Mouse (Mus musculus): Measurements from ENCODE around the gene C1qtnf4. TPM values are rescaled to one million over a fixed set of nuclear protein-coding genes. Genes with fewer than 3 reads are reported as not detected.

C1qtnf4 gene
- polyA plus RNA-seq, 1 experiment, result not detected

DNA sequence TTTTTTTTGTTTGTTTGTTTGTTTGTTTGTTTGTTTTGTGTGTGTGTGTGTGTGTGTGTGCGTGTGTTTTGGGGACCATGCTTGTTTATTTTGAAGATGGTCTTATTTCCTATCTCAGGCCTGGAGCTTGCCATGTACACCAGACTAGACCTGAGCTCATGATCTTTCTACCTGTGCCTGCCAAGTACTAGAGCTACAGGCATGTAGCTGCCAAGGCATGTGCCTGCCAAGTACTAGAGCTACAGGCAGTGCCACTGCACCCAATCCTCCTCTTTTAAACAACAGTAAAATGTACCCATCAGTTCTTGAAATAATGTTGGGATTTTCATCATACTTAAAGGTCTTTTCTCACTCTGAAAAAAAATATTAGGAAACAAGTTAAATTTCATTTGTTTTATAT, 11.6 kb upstream of the C1qtnf4 start:
- no peak overlapping the region for H3K27ac ChIP-seq (ENCODE audit: control insufficient read depth, insufficient read depth, low read depth, low read length, poor library complexity)
- no peaks in the 10 kb centered on the region; the same call in 1 of the 2 replicates for H3K4me1 ChIP-seq (ENCODE audit: control insufficient read depth, insufficient read depth, low read length)
- no peak for TF ChIP-seq POLR2A (IDR thresholded peaks at IDR 0.05; ENCODE audit: borderline replicate concordance, control insufficient read depth, low read depth, low read length)
- no peak for TF ChIP-seq CTCF (IDR thresholded peaks at IDR 0.05; ENCODE audit: control insufficient read depth, insufficient read depth, low read length)
- WGBS, result 82% methylated on average over 1 of the region's 1 CpGs
- no peak overlapping the region for H3K4me3 ChIP-seq (replicated peaks; ENCODE audit: control insufficient read depth, low read depth, low read length)

DNA sequence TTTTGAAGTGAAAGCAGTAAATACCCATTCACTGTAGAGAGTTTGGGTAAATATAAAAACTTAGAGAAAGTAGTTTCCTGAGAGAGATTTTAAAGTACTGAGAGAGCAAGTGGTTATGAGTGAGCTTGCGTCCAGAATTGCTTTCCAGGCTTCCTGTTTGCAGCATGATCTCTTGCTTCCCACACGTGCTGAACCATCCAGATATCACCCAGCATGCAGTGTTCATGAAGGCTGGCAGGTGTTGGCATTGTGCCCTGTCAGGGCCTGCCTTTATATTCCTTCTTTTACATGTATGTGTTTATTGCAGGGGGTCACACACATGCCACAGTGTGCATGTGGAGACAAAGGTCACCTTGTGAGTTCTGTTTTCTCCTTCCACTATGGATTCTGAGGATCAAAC, 10.4 kb upstream of the C1qtnf4 start:
- no peak overlapping the region for H3K27ac ChIP-seq (ENCODE audit: control insufficient read depth, insufficient read depth, low read depth, low read length, poor library complexity)
- no peak for TF ChIP-seq POLR2A (IDR thresholded peaks at IDR 0.05; ENCODE audit: borderline replicate concordance, control insufficient read depth, low read depth, low read length)
- TF ChIP-seq CTCF (IDR thresholded peaks at IDR 0.05; ENCODE audit: control insufficient read depth, insufficient read depth, low read length), result no peak
- WGBS, result 27% methylated on average over 2 of the region's 2 CpGs
- H3K4me1 ChIP-seq (ENCODE audit: control insufficient read depth, insufficient read depth, low read length), result no peaks in the 10 kb centered on the region; the same call in 1 of the 2 replicates
- no peak overlapping the region for H3K4me3 ChIP-seq (replicated peaks; ENCODE audit: control insufficient read depth, low read depth, low read length)

DNA sequence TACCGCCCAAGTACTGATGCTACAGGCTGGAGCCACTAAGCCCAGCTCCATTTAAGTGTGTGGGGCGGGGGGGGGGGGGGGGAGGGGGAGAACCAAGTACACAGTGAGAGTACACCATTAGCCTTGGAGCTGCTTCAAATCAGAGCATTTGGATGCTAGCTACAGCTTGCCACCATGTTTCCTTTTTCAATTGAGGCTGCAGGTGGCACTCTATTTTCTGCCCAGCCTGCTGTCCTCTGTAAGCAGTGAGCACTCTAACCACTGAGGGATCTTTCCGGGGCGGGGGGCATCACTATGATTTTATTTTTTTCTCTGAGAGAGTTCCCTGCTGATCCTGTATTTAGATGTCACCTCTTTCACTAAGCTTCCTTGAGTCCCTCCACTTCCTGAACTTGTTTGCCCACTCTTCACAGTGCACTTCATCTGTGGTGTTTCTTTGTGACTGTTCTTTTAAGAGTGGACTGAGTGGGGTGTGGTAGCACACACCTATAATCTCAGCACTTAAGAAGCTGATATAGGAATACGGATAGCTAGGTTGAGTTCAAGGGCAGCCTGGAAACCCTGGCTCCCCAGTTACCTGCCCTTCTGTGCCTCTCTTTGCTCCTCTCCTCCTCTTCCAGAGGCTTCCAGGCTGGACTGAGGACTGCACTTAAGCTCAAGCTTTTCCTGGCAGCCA, 7.9 kb upstream of the C1qtnf4 start:
- Histone ChIP-seq H3K4me1 (ENCODE audit: control insufficient read depth, insufficient read depth, low read length) (no peaks in the 10 kb centered on the region; the same call in 1 of the 2 replicates), H3K4me3 (replicated peaks; ENCODE audit: control insufficient read depth, low read depth, low read length) (no peak overlapping the region), H3K27ac (ENCODE audit: control insufficient read depth, insufficient read depth, low read depth, low read length, poor library complexity) (no peak overlapping the region)
- TF ChIP-seq POLR2A (IDR thresholded peaks at IDR 0.05; ENCODE audit: borderline replicate concordance, control insufficient read depth, low read depth, low read length), result no peak
- TF ChIP-seq CTCF (IDR thresholded peaks at IDR 0.05; ENCODE audit: control insufficient read depth, insufficient read depth, low read length), result no peak
- 65% methylated on average over 5 of the region's 5 CpGs for WGBS

DNA sequence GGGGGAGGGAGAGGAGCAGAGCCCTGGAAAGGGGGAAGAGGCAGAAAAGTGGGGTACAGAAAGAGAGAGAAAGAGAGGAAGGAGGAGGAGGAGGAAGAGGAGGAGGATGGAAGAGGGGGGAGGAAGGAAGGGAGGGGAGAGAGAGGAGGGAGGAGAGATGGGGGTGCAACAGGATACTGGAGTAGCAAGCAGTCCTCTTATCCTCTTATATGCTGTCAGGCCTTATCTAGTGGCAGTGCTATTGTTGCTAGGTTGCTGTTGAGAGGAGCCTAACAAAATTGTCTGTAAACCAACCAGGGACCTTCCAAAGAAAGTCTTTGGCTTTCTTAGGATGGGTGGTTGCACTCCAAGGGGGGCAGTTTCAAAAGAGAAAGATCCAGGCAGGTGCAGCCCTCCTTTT, 6.2 kb upstream of the C1qtnf4 start:
- H3K4me3 ChIP-seq (replicated peaks; ENCODE audit: control insufficient read depth, low read depth, low read length), result no peak overlapping the region
- no peaks in the 10 kb centered on the region; the same call in 1 of the 2 replicates for H3K4me1 ChIP-seq (ENCODE audit: control insufficient read depth, insufficient read depth, low read length)
- no peak overlapping the region for H3K27ac ChIP-seq (ENCODE audit: control insufficient read depth, insufficient read depth, low read depth, low read length, poor library complexity)
- TF ChIP-seq CTCF (IDR thresholded peaks at IDR 0.05; ENCODE audit: control insufficient read depth, insufficient read depth, low read length) (no peak), POLR2A (IDR thresholded peaks at IDR 0.05; ENCODE audit: borderline replicate concordance, control insufficient read depth, low read depth, low read length) (no peak)

DNA sequence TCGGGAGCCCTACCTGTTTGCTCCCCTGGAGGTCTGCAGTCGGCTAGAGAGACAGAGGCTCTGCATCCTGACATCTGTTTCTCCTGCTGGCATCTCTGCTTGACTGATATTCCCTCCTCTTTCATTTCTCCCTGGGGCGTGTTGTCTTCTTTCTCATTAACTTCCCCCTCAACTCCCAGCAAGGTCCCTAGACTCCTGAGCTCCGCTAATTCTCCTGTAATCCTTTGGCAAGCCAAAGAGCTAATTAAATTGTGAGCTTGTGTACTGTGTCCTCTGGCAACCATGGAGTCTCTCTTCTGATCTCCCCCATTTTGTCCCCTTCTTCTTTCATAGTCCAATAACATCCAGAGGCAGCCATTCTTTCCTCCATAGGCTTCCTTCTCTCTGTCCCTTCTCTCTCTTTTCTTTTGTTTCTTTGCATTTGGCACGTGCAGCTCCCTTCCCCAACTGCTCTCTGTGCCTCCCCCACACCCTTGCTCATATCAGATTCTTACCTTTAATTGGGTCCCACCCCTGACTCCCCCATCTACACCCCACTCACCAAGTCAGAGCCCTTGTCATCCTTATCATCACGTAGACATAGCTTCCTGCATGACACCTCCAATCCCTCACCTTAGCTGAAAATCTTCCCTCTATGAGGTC, 5.4 kb upstream of the C1qtnf4 start:
- TF ChIP-seq CTCF (IDR thresholded peaks at IDR 0.05; ENCODE audit: control insufficient read depth, insufficient read depth, low read length) (no peak), POLR2A (IDR thresholded peaks at IDR 0.05; ENCODE audit: borderline replicate concordance, control insufficient read depth, low read depth, low read length) (no peak)
- Histone ChIP-seq H3K4me1 (ENCODE audit: control insufficient read depth, insufficient read depth, low read length) (no peaks in the 10 kb centered on the region; the same call in 1 of the 2 replicates), H3K4me3 (replicated peaks; ENCODE audit: control insufficient read depth, low read depth, low read length) (no peak overlapping the region), H3K27ac (ENCODE audit: control insufficient read depth, insufficient read depth, low read depth, low read length, poor library complexity) (no peak overlapping the region)
- 62% methylated on average over 6 of the region's 6 CpGs for WGBS

DNA sequence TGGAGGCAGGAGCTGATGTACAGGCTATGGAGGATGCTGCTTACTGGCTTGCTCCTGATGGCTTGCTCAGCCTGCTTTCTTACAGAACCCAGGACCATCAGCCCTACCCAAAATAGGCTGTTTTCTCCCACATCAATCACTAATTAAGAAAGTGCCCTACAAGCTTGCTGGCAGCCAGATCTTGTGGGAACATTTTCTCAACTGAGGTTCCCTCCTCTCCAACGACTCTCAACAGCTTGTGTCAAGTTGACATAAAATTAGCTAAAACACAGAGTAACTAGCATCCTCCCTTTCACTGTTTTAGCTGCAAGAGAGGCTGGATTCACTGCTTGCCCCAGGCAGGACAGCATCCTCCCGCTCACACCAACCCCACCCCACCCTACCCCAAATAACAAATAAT, 3.8 kb upstream of the C1qtnf4 start:
- no peaks in the 10 kb centered on the region; the same call in 1 of the 2 replicates for H3K4me1 ChIP-seq (ENCODE audit: control insufficient read depth, insufficient read depth, low read length)
- WGBS, result 79% methylated on average over 2 of the region's 2 CpGs
- H3K27ac ChIP-seq (ENCODE audit: control insufficient read depth, insufficient read depth, low read depth, low read length, poor library complexity), result no peak overlapping the region
- H3K4me3 ChIP-seq (replicated peaks; ENCODE audit: control insufficient read depth, low read depth, low read length), result no peak overlapping the region
- TF ChIP-seq CTCF (IDR thresholded peaks at IDR 0.05; ENCODE audit: control insufficient read depth, insufficient read depth, low read length) (no peak), POLR2A (IDR thresholded peaks at IDR 0.05; ENCODE audit: borderline replicate concordance, control insufficient read depth, low read depth, low read length) (no peak)

DNA sequence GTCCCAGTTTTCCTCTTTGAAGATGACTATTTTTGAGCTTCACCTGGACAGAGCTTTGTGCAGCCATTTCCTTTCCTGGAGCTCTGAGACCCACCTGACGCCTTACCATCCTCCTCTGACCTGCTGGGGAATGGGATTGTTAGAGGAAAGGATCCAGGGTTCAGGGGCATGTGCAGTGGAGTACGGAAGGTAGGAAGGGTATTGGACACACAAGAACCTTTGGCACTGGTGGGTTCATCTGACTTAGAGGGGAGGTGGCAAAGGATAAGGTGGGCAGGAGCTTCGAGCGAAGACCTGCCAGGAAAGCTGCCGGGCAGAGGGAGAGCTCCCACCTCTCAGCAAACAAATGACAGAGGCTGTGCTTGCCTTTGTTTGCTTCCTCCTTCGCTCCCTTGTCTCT, 776 bp downstream of the C1qtnf4 start:
- no peak for TF ChIP-seq CTCF (IDR thresholded peaks at IDR 0.05; ENCODE audit: control insufficient read depth, insufficient read depth, low read length)
- no peak for TF ChIP-seq POLR2A (IDR thresholded peaks at IDR 0.05; ENCODE audit: borderline replicate concordance, control insufficient read depth, low read depth, low read length)
- WGBS, result 51% methylated on average over 6 of the region's 6 CpGs
- Histone ChIP-seq H3K4me1 (ENCODE audit: control insufficient read depth, insufficient read depth, low read length) (no peaks in the 10 kb centered on the region), H3K4me3 (replicated peaks; ENCODE audit: control insufficient read depth, low read depth, low read length) (no peak overlapping the region), H3K27ac (ENCODE audit: control insufficient read depth, insufficient read depth, low read depth, low read length, poor library complexity) (no peak overlapping the region)

DNA sequence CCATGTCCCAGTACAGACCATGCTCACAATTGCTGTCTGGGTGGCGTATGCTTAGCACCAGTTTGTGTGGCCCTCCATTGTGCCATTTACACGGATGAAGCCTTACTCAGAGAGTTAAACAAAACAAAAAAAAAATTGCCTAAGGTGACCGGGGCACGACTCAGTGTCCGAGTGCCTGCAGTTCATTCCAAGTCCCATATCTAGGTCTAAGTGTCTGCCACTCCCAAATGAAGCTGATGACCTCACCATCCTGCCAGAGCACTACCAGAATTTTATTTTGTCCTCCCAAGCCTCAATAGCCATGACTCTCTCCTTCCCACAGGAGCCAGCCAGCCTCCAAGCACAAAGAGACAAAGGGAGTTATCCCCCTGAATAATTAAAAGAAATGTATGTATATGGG, 2.0 kb downstream of the C1qtnf4 start:
- no peaks in the 10 kb centered on the region for H3K4me1 ChIP-seq (ENCODE audit: control insufficient read depth, insufficient read depth, low read length)
- H3K27ac ChIP-seq (ENCODE audit: control insufficient read depth, insufficient read depth, low read depth, low read length, poor library complexity), result no peak overlapping the region
- WGBS, result 64% methylated on average over 5 of the region's 5 CpGs
- TF ChIP-seq POLR2A (IDR thresholded peaks at IDR 0.05; ENCODE audit: borderline replicate concordance, control insufficient read depth, low read depth, low read length) (no peak), CTCF (IDR thresholded peaks at IDR 0.05; ENCODE audit: control insufficient read depth, insufficient read depth, low read length) (no peak)
- no peak overlapping the region for H3K4me3 ChIP-seq (replicated peaks; ENCODE audit: control insufficient read depth, low read depth, low read length)

All from bone marrow, adult 2 months (tissue).